Mouse (Mus musculus) skeletal muscle tissue, adult 2 months (tissue): ENCODE results near the gene Cacng8.
A peak's percentile ranks its signal among the peaks of the same experiment; 100 is the strongest.

ENCODE experiments used
- DNase-seq: peaks from one replicate; pipeline ENCODE4 v3.0.0-alpha.2; 2012; ENCODE audit warnings: low read depth, low spot score

Cacng8 gene

DNA sequence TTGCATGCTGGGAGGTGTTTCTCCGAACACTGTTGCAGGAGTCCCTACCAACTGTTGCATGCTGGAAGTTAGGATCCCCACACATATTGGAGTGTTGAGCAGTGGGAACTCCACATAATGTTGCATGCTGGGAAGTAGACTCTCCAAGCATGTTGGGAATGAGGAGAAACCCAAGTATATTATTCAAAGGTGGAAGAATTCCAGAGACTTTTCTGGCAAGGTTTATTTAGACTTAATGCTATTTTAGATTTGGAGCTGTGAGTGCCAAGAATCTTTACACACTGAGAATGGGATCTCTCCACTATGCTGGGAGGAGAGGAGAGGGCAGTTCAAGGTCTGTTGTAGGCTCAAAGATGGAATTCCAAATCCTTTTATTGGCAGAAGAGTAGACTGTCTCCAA lies 41.6 kb downstream of the Cacng8 start:
- DNase-seq, result no peak

DNA sequence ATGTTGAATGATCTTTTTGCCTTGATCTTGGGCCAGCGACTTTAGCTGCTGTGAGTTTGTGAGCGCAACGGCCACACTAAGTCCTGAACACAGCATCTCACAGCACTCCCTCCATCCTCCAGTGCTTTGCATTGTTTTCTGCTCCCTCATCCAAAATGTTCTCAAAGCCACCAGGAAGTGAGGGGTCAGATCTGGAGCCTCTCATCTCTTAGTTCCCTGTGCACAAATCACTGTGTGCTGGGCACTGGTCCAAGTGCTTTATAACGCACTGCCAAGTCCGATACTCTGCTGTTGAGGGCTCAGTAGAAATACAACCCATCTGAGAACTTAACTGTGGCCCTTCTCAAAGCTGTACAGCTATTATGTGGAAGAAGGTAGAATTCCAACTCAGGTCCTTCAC lies 47.5 kb downstream of the Cacng8 start:
- DNase-seq, result no peak

DNA sequence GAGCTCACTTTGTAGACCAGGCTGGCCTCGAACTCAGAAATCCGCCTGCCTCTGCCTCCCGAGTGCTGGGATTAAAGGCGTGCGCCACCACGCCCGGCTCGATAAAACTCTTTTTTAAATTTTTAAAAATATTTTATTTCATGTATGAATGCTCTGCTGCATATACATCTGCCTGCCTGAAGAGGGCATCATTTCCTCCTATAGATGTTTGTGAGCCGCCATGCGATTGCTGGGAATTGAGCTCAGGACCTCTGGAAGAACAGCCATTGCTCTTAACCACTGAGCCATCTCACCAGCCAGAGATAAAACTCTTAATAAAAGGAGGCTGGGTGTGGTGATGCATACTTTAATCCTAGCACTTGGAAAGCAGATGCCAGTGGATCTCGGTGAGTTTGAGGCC lies 49.5 kb downstream of the Cacng8 start:
- no peak for DNase-seq

DNA sequence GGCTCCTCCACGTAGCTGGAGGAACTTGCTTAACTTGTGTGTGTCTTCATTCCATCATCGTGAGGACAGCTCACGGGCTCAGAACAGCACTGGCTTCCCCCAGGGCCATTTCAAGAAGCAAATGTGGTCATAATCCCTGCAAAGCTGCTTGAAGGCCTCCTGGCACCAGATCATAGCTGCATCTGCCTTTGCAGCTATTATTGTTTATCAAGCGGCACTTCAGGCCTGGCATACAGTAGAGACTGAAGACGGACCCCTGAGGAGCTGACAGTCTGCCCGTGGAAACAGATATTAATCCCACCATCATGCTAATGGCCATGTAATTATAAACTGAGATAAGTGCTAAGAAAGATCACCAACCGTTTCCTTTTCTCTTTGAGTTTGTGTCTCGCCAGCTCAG lies 50.0 kb downstream of the Cacng8 start:
- no peak for DNase-seq

DNA sequence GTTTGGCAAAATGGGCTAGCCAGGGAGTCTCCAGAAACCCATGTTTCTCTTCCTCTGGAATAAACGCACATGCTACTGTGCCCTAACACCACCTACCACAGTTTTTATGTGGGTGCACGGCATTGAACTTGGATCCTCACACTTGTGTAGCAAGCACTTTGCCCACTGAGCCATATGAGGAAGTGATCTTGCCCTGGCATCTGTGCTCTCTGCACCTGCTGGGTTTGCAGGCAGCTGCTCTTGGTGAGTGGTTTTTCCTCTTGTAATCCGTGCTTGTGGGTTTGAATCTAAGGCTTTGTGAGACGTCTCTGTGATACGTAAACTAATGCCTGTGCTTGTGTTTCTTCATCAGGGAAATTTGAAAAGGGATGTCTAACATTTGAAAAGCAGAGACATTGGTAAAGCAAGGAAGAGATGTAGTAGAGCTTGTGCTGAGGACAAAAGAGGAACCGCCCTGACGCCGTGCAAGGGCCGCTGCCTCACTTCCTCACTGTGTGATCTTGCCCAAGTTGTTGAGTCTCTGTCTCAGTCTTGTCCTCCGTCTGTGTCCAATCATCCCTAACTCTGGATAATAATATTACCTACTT lies 52.1 kb downstream of the Cacng8 start:
- DNase-seq, result no peak

DNA sequence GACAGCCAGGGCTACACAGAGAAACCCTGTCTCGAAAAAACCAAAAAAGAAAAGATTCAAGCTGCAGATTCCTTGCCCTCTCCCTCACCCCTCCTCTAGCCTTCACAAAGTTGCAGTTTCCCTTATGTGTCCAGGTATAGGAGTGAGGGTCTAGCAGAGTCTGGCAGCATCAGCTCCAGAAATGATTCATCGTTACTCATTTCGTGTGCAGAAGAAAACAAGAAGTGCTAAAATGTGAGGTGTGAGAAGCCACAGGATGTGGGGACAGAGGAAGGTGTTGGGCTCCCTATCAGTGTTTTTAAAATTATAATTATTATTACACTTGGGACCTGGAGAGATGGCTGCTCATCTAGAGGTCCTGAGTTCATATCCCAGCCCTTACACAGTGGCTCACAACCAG lies 54.2 kb downstream of the Cacng8 start:
- DNase-seq, result no peak

DNA sequence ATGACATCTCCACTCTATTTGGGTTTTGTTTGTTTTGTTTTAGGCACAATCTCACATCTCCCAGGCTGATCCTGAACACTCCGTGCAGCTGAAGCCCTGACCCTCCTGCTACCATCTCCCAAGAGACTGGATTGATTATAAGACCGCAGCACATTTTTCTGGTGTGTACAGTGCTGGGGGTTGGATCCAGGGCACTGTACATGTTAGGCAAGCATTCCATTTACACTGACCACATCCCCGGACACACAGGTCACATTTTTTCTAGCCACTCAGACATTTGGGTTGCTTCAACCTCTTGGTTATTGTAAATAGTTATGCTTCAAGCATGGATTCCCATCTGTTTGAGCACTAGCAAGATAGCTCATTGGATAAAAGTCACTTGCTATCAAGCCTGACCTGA lies 56.1 kb downstream of the Cacng8 start:
- DNase-seq, result no peak

DNA sequence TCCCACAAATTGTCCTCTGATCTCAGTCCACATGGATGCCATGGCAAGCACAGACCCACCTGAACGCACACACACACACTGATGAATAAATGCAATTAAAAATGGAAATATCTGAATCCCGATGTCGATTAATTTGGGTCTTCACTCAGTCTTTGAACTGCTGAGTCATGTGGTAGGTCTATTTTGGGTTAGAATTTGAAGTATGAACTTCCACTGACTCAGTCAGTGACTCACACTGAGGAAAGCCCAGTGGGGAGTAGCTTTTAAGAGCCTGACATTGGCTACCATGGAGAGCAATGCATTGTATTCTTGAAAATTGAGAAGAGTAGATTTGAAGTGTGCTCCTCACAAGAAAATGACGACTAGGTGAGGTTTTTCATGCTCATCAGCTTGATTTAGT lies 56.5 kb downstream of the Cacng8 start:
- DNase-seq, result no peak

DNA sequence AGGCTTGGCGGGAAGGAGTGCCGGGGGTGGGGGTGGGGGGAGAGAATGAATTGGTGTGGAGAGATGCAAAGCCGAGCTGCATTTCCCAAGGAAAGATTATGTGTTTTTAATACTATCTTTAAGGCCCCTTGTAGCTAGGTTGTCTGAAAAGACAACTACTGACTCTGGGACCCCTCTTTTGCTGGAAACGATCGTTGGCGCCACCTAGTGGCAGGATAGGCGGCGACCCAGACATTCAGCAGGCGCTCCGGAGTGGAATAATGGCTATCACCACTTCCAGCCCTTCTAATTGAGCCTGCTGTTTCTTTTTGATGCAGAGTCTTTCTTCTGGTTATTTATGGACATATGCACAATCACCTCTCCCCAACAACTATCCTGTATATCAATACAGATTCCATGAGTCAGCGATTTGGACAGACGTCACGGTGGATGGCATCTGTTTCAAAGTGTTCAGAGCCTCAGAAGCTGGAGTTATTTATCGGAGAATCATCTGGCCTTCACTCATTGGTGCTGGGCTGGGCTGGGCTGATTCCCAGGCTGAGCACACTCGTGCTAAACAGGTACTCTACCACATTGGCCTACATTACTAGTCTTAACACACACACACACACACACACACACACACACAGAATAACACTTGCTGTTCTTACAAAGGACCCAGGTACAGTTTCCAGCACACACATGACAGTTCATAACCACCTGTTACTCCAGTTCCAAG lies 58.4 kb downstream of the Cacng8 start:
- DNase-seq, result peak; percentile 27

DNA sequence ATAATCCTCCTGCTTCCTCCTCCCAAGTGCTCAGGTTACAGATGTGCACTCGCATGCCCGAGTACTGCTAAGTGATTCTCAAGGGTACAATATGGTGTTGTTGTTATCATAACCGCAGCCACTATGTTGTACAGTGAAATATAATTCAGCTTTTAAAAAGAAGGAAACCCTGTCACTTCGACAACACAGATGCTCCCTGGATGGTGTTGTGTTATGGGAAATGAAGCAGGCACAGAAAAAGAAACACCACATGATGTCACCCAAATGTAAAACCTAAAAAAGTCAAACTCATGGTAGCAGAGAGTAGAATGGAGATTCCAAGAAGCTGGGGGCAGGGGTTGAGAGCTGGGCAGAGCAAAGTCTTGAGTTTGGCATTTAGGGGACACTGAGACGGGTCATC lies 60.2 kb downstream of the Cacng8 start:
- no peak for DNase-seq

DNA sequence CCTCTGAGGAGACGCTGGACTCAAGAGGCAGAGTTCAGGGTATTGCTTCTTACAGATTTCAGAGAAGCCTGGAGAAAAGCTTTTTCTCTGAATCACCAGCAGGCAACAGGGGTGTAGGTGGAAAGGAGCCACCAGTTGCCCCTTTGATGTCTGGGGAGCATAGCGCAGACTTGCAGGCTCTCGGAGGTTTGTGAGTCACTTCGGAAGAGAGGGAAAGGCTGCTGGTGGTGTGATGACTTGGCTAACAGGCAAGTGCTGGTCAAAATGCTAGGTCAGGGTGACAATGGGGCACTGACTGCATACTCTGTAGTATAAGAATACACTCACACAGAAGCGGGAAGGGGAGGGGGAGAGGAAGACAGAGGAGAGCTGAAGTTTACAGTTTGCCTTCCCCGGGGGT lies 60.7 kb downstream of the Cacng8 start:
- DNase-seq, result no peak

DNA sequence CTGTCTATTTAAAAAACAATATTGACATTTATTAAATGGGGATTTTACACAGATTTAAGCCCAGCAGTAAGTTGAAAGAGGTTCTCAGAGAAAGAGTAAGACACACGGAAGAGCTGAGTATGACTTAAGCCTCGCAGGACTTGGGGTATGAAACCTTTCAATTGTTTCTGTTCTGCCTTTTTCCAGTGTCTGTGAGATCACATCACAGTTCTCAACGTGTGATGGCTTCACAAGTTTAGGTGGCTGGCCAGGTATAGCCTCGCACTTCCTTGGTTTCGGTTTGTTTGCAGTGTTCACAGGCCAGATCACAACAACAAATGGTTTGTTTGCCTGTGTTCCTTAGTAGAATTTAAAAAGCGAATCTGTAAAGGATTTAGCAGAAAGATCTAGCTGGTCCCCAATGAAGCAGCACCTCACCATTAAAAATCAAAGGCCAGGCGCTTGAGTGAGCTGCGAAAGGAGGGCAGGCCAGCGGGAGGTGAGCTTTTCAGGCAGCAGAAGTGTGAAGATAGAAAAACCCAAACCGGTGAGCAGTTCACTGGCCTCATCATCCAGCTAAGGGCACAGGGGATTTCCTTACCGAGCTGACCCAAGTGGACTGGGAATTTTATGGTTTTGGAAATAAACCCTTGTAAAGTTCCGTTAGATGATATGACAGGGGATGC lies 62.5 kb downstream of the Cacng8 start:
- no peak for DNase-seq

DNA sequence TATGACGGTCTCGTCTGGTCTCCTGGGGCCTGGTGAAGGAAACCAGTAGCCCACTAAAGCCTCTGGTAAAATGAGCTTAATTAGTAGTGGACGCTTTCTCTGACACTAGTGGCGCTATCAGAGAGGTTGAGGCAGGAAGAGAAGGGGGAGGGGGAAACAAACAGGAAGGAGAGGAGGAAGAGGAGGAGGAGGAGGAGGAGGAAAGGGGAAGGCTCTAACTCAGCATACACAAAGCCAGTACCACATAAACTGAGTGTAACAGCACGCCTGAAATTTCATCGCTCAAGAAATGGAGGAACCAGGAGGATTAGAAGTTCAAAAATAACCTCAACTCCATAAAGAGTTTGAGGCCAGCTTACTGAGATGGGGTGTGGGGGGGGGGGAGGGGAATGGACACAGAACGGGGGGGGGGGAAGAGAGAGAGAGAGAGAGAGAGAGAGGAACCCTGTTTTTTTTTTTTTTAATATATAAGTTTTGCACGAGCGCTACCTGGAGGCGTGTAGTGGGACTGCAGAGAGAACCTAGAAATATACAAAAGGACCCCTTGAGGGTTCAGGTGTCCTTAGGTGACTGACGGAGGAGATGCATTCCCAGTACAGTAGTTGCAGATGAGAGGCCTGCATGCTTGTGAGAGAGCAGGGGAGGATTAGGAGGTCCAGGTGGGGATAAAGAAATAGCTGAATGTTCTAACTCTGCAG lies 63.2 kb downstream of the Cacng8 start:
- no peak for DNase-seq

DNA sequence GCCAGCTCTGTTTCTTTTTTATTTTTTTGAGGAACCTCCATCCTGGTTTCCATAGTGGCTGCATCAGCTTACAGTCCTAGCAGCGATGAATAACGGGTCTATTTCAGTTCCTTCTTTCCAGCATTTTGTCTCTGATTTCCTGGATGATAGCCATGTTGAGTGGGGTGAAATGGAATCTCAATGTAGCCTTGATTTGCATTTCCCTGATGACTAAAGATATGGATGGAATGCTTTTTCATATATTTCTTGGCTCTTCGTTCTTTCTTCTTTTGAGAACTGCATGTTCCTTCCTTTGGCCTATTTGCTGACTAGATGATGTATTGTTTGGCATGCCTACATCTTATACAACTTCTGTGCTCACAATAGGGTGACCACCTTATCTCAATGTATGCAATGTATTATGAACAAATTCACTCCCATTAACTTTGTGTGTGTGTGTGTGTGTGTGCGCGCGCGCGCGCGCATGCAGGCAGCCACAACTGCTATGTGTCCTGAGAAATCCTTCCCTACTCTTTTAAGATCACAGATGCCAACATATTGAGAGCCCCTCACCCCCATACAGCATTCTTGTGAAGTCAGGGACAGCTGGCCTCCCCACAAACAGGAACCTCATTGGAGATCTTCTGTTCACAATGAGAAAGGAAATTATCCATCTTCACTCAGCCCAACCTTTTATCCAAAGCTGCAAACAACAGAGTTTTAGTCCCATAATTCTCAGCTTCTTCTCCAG lies 66.8 kb downstream of the Cacng8 start:
- no peak for DNase-seq

DNA sequence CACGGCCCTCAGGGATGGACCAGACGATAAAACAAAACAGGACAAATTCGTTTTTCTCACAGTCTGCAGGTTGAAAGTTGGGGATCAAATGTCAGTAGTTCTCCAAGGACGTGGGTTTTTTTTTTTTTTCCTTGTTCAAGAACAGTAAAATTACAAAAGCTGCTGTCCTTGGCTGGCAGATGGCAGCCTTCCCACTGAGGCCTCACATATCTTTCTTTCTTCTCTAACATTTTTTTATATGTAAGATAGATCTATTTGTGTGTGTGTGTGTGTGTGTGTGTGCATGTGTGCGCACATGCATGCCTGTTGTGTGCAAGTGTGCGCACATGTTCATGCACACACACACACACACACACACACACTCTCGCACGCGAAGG lies 67.3 kb downstream of the Cacng8 start:
- no peak for DNase-seq

DNA sequence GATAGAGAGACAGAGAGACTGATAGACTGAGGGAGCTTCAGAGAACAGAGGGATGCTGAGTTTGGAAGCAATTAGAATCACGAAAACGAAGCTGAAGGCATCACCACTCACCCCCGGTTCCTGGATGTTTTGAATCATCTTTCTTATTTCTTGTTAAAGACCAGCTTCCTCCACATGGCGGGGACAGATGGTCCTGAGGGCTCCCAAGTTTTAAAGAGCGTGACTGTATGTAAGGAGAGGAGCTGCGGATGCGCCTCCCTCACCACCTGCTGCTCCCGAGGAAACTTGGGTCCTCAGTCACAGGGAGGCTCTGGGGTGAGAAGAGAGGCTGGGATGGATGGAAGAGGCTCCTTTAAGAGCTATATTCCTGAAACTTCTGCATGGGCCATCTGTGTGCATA lies 69.8 kb downstream of the Cacng8 start:
- DNase-seq, result no peak

DNA sequence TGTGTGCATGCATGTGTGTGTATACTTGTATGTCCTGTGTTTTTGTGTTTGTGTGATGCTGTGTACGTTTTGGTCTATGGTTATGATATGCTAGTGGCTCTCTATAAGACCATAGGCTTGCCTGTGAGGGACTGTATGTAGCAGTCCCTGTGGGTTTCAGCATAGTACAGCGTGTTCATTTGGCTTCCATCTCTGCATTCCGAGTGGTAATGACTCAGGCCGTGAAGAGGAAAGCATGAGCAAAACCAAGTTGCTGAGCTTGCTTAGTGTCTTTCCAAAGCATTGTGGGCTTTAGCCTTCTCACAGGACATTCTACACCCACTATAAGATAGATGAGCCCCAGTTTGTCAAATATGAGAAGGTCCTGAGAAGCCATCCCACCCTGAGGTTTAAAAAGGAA lies 72.8 kb downstream of the Cacng8 start:
- no peak for DNase-seq
